Mouse (Mus musculus) cortical plate, adult 2 months (tissue): Measurements from ENCODE around the gene Spink8.

Source experiments
- CTCF ChIP-seq: fragments of 200-500 bp; IDR thresholded peaks from 2 replicates; pipeline ENCODE4 v1.5.1; 2011; ENCODE audit warnings: mild to moderate bottlenecking, control low read depth, low read length; ENCODE audit not compliant: insufficient read depth; ENCODE audit errors: extremely low read depth
- POLR2A ChIP-seq: fragments of 200-500 bp; IDR thresholded peaks from 2 replicates; pipeline ENCODE4 v1.6.1; 2011; ENCODE audit warnings: mild to moderate bottlenecking, low read length, control low read depth; ENCODE audit not compliant: insufficient read depth; ENCODE audit errors: extremely low read depth

- no peak for TF ChIP-seq POLR2A
- TF ChIP-seq CTCF = no peak
These were observed 4.3 kb downstream of the Spink8 start for GRCm38 (mm10) chr9:109816341-109816740.
